Mouse (Mus musculus) gastrocnemius, adult 8-10 months (tissue): ENCODE measurements around the gene 2010111I01Rik. TPM values are rescaled to one million over a fixed set of nuclear protein-coding genes. Genes with fewer than 3 reads are reported as not detected.
"Not testable (repeated sequence)": the region's sequence is repeated elsewhere in the genome, so short reads cannot be mapped to it uniquely, and the experiment has no call there.

ENCODE experiments used
- DNase-seq, 2 experiments: peaks; one replicate each; pipeline ENCODE4 v3.0.0; 2022; ENCODE audit warnings: low spot score in 2 of 2
- microRNA-seq: library from miRNA; unstranded; fragments of <30 nt; microRNA quantifications from one replicate; pipeline ENCODE4 v1.2.0, GENCODE M21; 2022
- total RNA-seq, 4 experiments: library from RNA; stranded (reverse); gene quantifications; 2 replicates each; pipeline ENCODE4 v1.2.4; 2022

The 2010111I01Rik gene
- total RNA-seq, 4 experiments from 2014 or later: 54.3 to 63.7 (median 56.8) TPM

GRCm38 (mm10) chr13:63337239-63337960, 372.7 kb downstream of the 2010111I01Rik start:
- DNase-seq: no peak

DNA sequence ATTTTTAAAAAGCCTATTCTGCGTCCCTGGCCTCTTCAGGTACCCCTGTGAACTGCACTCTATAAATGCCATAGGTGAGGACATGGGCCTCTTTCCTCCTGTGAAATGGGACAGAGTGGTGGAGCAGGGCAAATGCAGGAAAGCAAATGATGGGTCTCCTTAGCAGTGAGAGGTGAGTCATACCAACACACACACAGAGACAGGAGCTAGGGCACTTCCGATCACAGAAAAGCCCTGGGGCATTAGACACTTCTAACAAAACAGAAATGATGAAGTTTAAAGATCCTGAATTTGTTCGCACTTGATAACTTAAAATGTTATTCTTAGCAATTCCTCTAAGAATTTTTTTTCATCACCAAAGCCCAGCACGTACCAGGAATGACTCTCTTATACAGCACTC, 375.3 kb downstream of the 2010111I01Rik start:
- no peak for DNase-seq

- DNase-seq: no peak
Measured at GRCm38 (mm10) chr13:63342781-63343180, 378.1 kb downstream of the 2010111I01Rik start.

DNA sequence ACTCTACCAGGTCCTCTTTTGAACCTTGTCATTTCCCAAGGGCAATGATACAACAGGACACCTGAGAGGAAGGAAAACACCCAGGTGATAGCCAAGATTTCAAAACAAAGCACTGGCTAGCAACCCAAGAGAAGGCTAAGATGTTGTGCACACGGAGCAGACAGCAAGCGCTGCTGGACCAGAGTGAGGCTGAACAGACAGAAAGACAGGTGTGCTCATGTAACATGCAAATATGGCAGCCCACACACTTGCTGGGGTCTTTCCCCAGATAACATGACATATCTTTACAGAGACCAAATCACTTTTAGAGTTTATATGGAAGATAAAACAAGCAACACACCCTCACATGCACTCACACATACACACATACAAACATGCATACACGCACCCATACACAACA, 379.8 kb downstream of the 2010111I01Rik start:
- no peak for DNase-seq

- no peak for DNase-seq
Measured at GRCm38 (mm10) chr13:63345476-63346225, 381.0 kb downstream of the 2010111I01Rik start.

DNA sequence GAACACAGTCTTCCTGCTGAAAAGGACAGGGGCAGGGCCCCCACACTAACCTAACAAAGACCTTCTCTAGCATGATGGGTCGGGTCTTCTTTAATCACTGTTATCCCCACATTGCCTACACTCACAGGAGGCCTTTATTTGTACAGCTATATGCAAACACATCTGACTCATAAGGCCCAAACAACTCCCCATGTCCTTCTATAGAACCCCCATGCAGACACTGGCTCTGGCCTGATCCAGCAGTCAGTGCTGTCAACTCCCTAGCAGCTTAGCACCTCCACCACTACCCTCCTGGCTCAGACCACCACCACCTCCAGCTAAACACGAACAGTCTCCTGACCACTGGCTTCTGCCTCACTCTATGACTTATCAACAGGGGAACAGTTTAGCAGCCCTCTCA, 382.9 kb downstream of the 2010111I01Rik start:
- DNase-seq: no peak

- no peak for DNase-seq
Measured at GRCm38 (mm10) chr13:63350076-63350475, 385.4 kb downstream of the 2010111I01Rik start.

- DNase-seq: not testable (repeated sequence)
Measured at GRCm38 (mm10) chr13:63353312-63353711, 388.6 kb downstream of the 2010111I01Rik start.

GRCm38 (mm10) chr13:63356101-63356500, 391.4 kb downstream of the 2010111I01Rik start:
- DNase-seq: no peak

DNA sequence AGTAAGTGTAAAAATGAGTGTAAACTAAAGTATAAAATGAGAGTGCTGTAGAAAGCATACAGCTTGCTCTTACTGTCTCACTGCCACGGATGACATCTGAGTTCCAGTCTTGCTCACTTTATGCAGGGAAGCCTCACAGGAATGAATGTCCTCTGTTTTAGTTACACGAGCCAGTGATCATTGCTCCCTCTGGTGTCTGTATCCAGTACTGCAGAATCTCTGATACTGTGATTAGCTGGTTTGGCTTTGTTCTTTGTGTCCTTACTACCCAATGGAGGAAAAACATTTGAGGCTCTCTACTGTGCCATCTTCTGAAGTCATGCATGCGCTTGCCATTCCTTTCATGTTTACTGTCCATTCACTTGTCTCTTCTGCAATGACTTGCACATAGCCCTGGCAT, 391.9 kb downstream of the 2010111I01Rik start:
- DNase-seq: peak in 1 of 2 experiments; percentile 10

GRCm38 (mm10) chr13:63359393-63359792, 394.7 kb downstream of the 2010111I01Rik start:
- no peak for DNase-seq

GRCm38 (mm10) chr13:63360111-63360885, 395.6 kb downstream of the 2010111I01Rik start:
- no peak for DNase-seq

GRCm38 (mm10) chr13:63361755-63362154, 397.1 kb downstream of the 2010111I01Rik start:
- no peak for DNase-seq

GRCm38 (mm10) chr13:63373460-63374166, 408.9 kb downstream of the 2010111I01Rik start:
- DNase-seq: no peak

Small RNA genes lying within 50 kb of the gene (microRNA-seq; reads per million reads assigned to microRNA genes)
- gene Mir23b (46,301 reads per million, percentile 97 among the genes with 10 or more reads in this experiment), gene Mir24-1 (not detected), gene Mir27b (3,914 reads per million, percentile 88 among the genes with 10 or more reads in this experiment), gene Mir3074-1 (not detected)

Other genes starting within 250 kb of the 2010111I01Rik start
- 1 to 10 TPM in 3 of 4 experiments, under 1 TPM in 1; 0.48 to 2.1 (median 1.6) TPM for gene Platr25, start 204.2 kb upstream of the 2010111I01Rik start, total RNA-seq
- gene Gm5141, start 179.1 kb upstream of the 2010111I01Rik start, total RNA-seq: under 1 TPM; 0.22 to 0.60 (median 0.44) TPM
- gene Fbp2, start 106.5 kb upstream of the 2010111I01Rik start, total RNA-seq: 100 to 1,000 TPM in 1 of 4 experiments, 10 to 100 TPM in 3; 29.0 to 122 (median 55.0) TPM
- under 1 TPM in 1 of 4 experiments, not detected in 3; 0.78 TPM for gene Fbp1, start 76.6 kb upstream of the 2010111I01Rik start, total RNA-seq